Mouse (Mus musculus) liver, adult (tissue): ENCODE measurements around the gene Rab23.

Experiments used
- GATA4 ChIP-seq: IDR thresholded peaks from 2 replicates; pipeline ENCODE4 v1.6.1; 2014; ENCODE audit warnings: mild to moderate bottlenecking, low read length; ENCODE audit not compliant: insufficient replicate concordance

The Rab23 gene

DNA sequence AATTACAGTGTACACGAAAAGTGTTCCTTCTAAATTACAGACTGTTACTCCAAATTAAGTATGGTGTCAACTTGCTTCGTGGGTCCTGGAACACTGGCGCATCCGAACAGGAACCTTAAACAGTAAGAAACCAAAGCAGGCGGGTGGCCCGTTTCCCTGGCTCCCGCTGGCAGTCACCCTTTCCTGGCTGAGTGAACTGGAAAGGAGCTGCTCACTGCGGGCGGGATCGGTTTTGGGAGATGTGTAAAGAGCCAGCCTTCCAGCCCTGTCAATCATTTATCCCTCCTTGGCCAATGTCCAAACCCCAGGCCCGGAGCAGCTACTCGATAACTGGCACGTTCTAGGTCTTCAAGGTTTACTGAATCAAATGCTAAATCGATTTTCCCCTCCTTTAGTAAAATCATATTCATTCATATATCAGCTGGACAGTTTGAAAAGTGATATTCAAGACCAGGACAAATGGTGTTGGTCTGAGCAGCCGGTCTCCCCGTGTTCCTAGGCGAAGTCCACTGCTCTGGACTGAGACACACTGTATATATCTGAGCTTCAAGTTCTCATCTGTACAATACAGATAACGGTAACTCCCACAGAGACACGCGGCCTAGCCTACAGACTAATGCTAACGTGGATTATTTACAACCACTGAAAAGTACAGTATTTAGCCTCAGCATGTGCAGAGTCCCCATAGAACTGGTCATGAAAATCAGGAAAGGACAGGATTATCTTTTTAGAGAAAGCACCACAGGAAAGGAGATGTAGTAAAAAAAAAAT, 35.5 kb downstream of the Rab23 start:
- no peak for TF ChIP-seq GATA4

DNA sequence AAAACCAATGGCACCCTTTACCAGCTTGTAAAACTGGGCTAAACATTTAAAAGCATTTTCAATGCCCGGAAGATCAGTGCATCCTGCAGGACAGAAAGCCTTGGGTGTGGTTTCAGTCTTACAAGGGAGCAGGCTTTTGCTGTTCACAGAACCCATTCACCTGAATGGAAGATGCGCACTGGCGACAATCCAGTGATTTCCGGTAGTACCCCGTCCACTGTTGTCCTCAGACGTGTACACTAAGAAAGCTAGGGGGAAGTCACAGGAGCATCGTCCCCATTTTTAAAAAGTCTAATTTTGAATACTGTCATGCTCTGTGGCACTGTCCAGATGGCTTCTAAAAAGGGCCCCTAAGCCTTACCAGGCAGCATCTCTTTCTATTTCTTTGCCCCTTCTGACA, 36.1 kb downstream of the Rab23 start:
- no peak for TF ChIP-seq GATA4

DNA sequence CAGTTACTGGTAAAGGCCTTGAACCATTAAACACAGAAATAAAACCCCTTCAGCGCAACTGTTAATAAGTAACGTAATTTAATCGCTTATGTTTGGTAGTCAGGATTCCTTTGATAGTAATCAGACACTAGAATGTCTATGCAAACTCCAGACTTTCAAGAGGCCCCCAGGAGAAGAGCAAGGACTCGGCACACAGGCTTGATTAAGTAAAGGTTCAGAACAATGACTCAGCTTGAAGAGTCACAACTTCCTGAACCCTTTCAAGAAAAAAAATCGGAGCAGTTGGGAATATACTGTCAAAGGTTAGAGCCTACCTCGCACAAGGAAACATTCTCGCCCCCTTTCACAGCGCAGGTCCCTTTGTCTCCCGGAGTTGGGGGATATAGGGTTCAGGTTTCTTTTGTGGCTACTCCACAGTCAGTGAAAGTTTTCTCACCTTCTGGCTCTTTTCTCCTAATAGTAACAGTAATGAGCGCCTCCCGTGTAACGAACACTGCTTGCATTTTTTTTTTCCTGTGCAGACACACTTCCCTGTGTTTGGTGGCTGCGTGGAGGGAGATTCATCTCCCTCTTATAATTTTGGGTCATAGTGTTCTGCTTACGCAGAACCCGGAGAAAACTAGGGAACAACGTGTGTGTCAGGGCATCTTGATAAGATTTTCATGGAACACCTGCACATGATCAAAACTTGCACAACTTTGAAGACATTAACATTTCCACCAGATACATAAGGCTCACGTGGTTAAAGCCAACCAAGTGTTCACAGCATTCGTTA, 36.8 kb downstream of the Rab23 start:
- TF ChIP-seq GATA4: no peak

DNA sequence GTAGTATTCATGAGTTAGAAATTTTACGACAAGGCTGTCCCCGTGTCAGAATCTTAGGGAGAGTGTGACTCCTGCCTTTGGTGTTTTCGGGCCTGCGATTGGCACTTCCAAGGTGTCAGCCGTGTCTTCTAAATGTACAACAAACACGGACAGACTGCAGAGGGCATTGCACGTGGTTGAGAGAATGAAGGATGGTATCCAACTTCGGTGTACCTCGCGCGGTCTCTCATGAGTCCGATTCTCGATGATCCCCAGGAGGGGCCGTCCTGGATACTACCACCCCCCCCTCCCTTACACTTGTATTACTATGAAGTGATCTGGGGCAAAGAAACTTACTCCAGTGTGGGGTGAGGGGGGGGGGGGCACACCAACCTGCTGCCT, 37.3 kb downstream of the Rab23 start:
- no peak for TF ChIP-seq GATA4

DNA sequence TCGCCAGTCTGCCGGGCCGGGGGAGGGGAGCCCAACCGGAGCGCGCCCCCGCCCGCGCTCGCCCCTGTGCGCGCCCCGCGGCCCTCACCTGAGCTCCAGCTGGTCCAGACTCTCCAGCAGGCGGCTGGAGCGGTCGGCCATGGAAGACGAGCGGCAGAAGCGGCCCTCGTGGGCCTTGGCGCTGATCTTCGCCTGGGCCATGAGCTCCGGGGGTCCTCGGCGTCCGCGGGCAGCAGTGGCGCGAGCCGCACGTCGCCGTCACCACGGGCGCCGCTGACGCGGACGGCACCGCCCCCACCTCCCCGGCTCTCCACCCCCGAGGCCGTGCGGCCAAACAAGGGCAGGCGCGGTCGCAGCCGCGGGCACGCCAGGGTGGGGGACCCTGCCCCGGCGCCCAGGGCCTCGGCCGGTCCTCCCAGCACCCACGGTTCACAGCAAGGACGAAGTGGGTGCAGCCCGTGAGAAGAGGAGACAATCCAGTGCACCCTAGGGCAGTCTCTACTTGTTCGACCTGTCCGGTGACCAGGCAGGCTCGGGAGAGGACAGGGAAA, 37.9 kb downstream of the Rab23 start, which contains the start of gene Bag2:
Gene Bag2, minus strand, starts transcription at position 305 of the 551 bp plus-strand sequence.
- no peak for TF ChIP-seq GATA4

DNA sequence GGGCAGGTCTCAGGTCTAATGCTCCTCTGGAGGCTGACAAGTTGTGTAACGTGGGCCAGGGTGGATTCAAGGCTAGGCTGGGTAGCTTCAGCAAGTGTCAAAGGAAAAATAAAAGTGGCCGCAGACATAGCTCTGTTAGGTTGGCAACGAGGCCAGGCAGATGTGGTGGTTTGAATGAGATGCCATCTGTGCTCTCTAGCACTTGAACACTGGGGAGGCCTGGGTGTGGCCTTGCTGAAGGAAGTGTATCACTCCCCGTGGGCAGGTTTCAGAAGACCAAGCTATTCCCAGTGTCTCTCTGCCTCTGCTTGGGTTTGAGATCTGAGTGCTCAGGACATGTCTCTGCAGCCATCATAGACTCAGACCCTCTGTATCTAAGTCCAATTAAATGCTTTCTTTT, 38.8 kb downstream of the Rab23 start:
- TF ChIP-seq GATA4: no peak

DNA sequence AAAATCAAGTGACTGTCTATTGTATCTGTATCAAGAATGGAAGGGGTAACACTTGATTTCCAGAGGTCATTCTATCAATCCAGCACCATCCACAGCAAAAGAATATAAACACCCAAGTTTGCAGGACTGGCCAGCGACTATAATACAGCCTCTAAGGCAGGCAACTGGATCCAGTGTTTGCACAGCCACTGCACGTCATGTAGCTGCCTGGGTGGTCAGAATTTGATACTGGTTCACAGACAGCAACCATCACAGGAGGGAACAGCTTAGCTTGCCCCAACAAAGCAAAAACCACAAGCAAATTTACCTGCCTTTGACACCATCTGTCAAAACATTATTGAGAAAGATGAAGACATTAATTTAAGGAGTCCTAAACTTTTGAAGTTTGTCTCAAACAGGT, 44.1 kb downstream of the Rab23 start:
- TF ChIP-seq GATA4: no peak

DNA sequence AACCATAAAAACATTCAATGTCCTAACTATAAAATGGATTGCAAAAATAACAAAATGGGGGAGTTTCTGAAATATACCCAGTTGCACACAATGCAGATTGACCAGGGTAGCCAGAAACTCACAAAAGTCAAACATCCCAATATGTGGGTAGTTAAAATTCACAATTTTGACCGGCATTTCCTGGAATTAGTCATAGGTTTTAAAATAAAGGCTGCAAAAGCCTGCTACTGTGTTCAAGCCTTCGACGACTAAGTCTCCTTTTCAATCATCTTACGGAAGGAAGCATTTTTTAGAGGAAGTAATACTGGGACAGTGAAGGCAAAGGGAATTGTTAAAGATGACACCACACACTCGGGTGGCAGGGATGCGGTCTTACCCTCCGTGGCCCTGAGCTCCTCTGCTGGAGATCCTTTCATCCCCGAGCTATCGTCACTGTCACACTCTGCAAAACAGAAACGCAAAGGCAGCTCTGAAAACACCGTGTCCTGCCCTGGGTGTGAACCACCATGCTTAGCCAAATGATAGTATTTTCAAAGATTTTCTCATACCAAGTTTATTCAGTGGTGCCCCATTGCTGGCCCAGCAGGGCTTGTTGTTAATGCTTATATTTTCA, 45.9 kb downstream of the Rab23 start:
- TF ChIP-seq GATA4: no peak

DNA sequence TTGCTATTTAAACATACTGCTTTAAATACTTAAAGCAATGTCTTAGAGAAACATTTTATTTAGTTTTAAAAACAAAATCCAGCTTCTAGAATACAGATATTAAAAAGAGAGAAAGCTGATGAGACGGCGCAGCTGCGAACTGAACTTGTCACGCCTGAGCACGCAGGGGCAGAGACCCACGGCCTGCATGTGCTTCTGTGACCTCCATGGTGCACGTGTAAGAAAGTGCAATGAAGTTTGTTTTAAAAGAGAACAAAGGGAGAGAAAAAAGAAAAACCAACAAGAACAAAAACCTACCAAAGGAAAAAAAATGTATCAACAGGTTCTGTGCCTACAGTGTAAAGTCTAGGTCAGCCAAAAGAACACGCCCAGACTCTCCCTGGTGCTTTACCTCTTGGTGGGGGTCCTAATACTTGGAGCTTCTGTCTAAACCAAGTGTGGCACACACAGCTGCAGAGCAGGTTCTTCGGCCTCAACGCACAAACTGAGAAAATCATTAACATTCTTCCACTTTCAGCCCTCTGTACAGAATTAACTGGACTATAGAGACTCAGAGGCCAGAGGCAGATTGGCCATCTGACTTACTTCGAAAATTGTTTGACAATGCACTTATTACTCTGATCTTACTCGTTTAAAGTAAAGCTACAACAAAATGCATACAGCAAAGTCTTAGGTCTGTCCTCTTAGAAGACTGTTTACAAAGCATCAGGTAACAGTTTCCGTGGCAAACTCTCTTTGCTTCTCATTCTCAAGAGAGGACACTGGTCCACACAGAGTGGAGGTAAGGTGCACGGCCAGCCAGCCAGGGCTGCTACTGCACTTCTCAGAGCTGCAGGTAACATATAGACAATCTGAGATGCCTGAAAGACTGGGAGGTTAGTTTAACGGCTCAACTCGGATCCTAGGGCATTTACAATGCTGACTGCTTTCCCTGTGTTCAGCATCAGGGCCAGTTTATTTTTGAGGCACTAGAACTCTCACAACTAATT, 47.1 kb downstream of the Rab23 start:
- TF ChIP-seq GATA4: no peak

DNA sequence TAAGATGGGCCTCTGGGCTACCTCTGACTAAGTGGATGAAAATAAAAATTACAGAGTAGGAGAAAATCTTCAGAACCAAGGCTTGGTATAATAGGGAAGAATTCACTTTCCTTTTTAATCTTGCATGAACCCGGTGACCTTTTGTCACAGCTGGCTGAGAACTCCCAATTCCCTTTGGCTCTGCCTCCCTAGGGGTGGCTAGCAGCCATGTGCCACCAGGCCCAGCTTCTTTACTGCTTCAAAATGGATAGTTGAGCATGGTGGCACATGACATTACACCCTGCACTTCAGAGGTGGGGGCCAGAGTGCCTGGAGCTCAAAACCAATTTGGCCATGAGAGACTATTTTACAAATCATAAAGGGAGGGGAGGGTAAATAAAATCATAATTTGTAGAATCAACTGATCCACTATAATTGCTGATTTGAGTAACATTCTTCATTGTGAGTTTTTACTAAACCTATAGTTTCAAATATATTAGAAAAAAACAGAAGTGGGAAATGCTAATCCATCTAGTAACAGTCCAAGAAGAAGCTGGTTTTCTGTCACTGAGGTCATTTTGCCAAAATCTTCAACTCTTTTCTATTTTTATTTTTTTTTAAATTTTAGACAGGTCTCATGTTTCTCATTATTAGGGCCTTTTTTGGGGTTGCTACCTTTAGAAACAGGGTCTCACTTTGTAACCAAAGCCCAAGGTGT, 48.6 kb downstream of the Rab23 start:
- TF ChIP-seq GATA4: no peak

DNA sequence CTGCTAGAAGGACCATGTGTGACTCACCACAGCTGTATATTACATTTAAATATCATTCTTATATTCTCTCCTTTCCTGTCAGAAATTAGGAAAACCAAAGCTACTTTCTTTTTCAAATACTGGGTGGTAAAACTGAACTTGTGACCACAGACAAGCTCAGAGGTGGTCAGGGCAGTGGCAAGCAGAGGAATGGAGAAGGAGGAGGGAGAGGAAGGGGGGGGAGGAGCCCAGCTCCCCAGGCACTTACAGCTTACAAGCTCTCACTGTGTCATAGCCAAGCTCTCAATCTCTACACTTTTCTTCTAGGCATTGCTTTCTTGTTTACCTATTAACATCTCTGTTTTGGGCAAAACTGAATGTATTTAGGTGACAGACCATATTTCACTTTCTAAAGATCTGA, 49.1 kb downstream of the Rab23 start:
- TF ChIP-seq GATA4: no peak

DNA sequence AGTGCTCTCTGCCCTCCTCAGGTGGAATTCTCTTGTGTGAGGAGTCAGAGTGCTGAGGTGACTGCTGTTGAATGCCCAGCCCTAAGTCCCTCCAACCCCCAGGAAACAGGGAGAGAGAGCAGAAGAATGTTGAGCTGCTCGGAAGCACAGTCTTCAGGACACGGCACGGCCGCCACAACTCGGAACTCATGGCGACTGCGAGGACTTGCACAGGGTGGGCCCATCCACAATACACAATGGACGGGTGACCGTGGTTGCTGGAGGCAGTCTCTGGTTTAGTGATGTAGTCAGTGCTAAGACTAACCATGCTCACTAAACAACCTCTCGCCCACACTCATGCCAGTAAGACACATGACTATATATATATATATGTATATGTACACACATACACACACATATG, 51.9 kb downstream of the Rab23 start:
- no peak for TF ChIP-seq GATA4

DNA sequence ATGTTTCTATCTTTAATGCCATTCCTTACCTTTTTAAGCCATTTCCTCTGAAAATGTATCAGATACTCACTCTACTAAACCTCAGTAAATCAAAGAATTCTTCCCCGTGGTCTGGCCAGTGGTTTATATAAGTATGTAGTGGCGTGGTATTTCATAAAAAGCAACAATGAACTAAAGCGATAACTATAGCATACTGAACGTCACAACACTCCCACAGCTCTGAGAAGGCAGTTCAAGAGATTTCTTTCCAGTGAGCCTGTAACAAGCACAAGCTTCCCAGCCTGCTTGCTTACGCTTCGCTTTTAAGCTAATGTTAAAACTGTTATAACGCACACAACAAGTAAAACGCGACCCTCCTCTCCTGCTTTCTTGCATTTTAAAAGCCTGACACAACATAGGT, 52.4 kb downstream of the Rab23 start:
- no peak for TF ChIP-seq GATA4

DNA sequence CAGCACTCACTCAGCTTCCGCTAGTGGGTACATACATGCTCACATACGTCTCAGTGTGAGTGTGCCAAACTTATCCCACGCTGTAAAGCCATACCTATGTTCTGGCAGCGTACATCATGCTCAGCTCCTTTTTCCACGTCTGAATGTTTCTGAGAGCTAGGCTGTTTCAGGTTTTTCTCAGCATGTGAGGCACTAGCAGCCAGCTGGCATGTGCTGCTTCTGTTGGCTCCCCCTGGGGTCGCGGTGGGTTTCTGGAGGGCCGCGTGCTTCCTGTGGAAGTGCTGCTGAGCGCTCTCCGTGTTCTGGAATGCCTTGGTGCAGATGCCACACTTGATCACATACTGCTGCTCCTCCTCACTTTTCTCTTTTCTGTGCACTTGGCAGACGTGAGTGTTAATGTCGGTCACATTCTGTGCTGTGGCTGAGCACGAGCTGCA, 56.5 kb downstream of the Rab23 start:
- TF ChIP-seq GATA4: no peak

DNA sequence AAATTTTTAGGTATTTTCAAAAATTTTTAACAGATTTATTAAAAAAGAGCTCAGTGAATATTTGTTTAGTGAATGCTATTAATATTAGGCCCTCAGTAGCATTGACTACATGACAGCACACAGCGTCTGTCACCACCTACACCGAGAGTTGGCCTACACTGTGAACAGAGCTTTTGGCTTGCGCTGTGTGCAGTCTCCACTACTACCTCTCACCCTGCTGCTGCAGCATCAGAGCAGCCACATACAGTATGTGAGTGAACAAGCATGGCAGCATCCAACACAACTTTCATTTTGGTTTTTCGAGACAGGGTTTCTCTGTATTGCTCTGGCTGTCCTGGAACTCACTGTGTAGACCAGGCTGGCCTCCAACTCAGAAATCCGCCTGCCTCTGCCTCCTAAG, 64.9 kb downstream of the Rab23 start:
- TF ChIP-seq GATA4: no peak

DNA sequence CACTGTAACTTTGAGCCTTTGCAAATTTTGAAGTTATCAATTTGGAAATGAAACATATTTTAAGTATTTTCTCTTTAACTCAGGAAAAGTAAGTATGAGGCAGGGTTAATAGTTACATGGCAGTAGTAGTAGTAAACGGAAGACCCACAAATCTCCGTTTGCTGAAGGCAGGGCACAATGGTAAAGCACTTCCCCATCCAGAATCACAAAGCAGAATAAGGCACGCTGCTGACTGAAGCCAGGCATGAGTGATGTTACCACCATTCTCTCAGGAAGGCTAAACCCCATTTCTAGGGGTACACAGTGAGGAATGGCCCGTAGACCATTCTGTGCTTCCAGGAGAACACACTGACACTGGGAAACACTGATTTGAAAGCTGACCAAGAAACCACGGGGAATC, 68.4 kb downstream of the Rab23 start:
- TF ChIP-seq GATA4: no peak
